Mouse (Mus musculus) hindbrain, embryonic 14.5 days (tissue): ENCODE results near the gene Abcg4. TPM values are rescaled to one million over a fixed set of nuclear protein-coding genes. Genes with fewer than 3 reads are reported as not detected.

Experiments used
- ATAC-seq: fragments of 200-750 bp; cut with Nextera tagmentation; 2 replicates; pipeline ENCODE4 v1.8.0; 2017; ENCODE audit warnings: moderate number of reproducible peaks, mild to moderate bottlenecking, moderate TSS enrichment, moderate library complexity; ENCODE audit not compliant: low FRiP score
- DNase-seq: peaks from one replicate; pipeline ENCODE4 v3.0.0-alpha.2; 2015; ENCODE audit warnings: low spot score
- H3K27ac ChIP-seq: fragments of 300-500 bp; sonication (generic); 2 replicates; pipeline ENCODE4 v1.5.1; 2014; ENCODE audit warnings: mild to moderate bottlenecking, moderate library complexity
- H3K27me3 ChIP-seq: fragments of 300-500 bp; sonication (generic); 2 replicates; pipeline ENCODE4 v1.6.1; 2014; ENCODE audit warnings: mild to moderate bottlenecking, low read length, mixed read lengths; ENCODE audit not compliant: control insufficient read depth, insufficient read depth
- H3K36me3 ChIP-seq: fragments of 300-500 bp; sonication (generic); replicated peaks from 2 replicates; pipeline ENCODE4 v1.6.1; 2014; ENCODE audit not compliant: control insufficient read depth, insufficient read depth
- H3K4me1 ChIP-seq: fragments of 300-500 bp; sonication (generic); replicated peaks from 2 replicates; pipeline ENCODE4 v1.6.1; 2014; ENCODE audit warnings: antibody characterized with exemption, low read length, mixed read lengths; ENCODE audit not compliant: control insufficient read depth, insufficient read depth
- H3K4me2 ChIP-seq: fragments of 300-500 bp; sonication (generic); replicated peaks from 2 replicates; pipeline ENCODE4 v1.6.1; 2014; ENCODE audit warnings: mild to moderate bottlenecking, moderate library complexity
- H3K4me3 ChIP-seq: fragments of 300-500 bp; sonication (generic); replicated peaks from 2 replicates; pipeline ENCODE4 v1.5.1; 2014; ENCODE audit warnings: mild to moderate bottlenecking, low read length
- H3K9ac ChIP-seq: fragments of 300-500 bp; sonication (generic); 2 replicates; pipeline ENCODE4 v1.6.1; 2014
- H3K9me3 ChIP-seq: fragments of 300-500 bp; sonication (generic); 2 replicates; pipeline ENCODE4 v1.6.1; 2016; ENCODE audit warnings: low read length; ENCODE audit not compliant: control insufficient read depth
- WGBS: fragments of 180-500 bp; shearing (Covaris S2); extraction: QIAGEN DNeasy Blood & Tissue Kit; methylation state at CpG from one replicate; pipeline ENCODE4 v1.1.7; 2014; 5-methylcytosine and 5-hydroxymethylcytosine counted together
- polyA plus RNA-seq: library from polyadenylated mRNA; unstranded; fragments of >200 nt; fragmentation: Nextera tagmentation; extraction: Ambion mirVana; gene quantifications from 2 replicates; pipeline ENCODE4 v1.2.1, GENCODE M21; 2014

The Abcg4 gene
- polyA plus RNA-seq, 1 experiment from 2014 or later: 21.7 TPM

GRCm38 (mm10) chr9:44319887-44320798 lies 31.7 kb upstream of the Abcg4 start, which contains the start of gene C2cd2l:
Gene C2cd2l (minus strand): TSS chr9:44320285.
- WGBS: under 1% methylated on average over 67 of the region's 67 CpGs
- peak within 1 kb of the TSS; percentile 93 for H3K4me2 ChIP-seq
- ATAC-seq: peak; percentile 98

DNA sequence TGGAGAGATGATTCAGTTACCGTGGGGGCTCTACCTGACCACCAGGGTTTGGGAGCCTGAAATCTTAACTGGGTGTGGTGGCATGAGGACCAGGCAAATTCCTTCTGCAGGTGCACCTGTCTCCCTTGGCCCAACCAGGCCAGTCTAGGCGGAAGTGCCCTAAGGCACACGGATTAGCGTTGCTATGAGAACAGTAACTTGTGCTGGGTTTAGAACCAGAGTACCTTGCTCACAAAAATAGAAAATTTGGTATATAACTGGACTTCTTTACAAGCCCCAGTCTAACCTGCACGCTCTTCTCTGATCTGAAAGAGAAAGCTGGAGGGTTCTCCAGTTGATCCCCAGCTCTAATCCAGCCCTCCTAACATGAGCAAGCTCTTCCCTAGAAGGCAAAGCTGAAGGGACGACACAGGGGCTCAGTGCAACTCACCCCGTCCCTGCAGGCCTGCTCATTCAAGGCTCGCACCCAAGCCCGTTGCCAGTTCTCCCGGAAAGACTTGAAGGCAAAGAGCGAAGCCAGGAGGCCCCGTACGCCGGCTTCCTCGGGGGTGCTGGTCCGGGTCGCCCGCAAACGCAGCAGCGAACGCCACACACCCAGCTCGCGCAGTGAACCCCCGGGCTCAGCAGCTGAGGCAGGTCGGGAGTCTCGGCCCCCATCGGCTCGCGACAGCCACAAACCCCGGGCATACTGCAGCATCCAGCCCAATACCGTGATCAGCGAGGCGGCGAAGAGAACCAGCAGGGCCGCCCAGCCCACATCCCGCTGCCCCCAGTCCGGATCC lies 30.9 kb upstream of the Abcg4 start:
- no peaks in the 10 kb centered on the region for H3K9me3 ChIP-seq
- H3K9ac ChIP-seq: peak overlapping the region; percentile 88
- ATAC-seq (0 out of 2 replicates have a peak, but pooled peaks have one; percentile 1), DNase-seq (no peak)
- no peaks in the 10 kb centered on the region for H3K27me3 ChIP-seq
- H3K4me2 ChIP-seq: peak overlapping the region; percentile 93
- WGBS: 3% methylated on average over 37 of the region's 37 CpGs
- peak overlapping the region; percentile 72 for H3K27ac ChIP-seq
- H3K36me3 ChIP-seq: peaks cover 23% of the 10 kb centered on the region
- peaks cover 36% of the 10 kb centered on the region for H3K4me1 ChIP-seq
- peak overlapping the region; percentile 73 for H3K4me3 ChIP-seq

More at GRCm38 (mm10) chr9:44319887-44320798, 31.7 kb upstream of the Abcg4 start, which contains the start of gene C2cd2l:
- Histone ChIP-seq H3K4me1 (peaks cover 36% of the 10 kb centered on the region), H3K36me3 (peaks cover 14% of the 10 kb centered on the region), H3K4me3 (peak within 1 kb of the TSS; percentile 73), H3K27ac (peak within 1 kb of the TSS; percentile 72), H3K9ac (peak within 1 kb of the TSS; percentile 88), H3K9me3 (no peaks in the 10 kb centered on the region), H3K27me3 (no peaks in the 10 kb centered on the region)
- DNase-seq: peak; percentile 96

DNA sequence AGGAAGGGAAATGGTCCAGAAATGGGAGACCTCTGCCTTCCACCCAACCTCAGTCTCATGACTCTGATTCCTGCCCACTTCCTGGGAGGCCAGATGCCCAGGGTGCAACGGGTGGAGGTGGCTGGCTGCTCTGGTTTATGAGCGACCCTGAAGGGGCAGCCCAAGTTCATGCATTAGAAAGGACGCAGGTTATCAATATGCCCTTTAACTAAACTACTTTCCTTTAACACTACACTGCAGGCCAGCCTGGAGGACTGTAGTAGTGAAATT lies 30.3 kb upstream of the Abcg4 start:
- ATAC-seq: no peak
- H3K27ac ChIP-seq: no peak overlapping the region
- DNase-seq: no peak
- H3K9ac ChIP-seq: peak overlapping the region; percentile 88
- 47% methylated on average over 3 of the region's 3 CpGs for WGBS
- peaks cover 28% of the 10 kb centered on the region for H3K36me3 ChIP-seq
- peak overlapping the region; percentile 93 for H3K4me2 ChIP-seq
- peaks cover 36% of the 10 kb centered on the region for H3K4me1 ChIP-seq
- no peaks in the 10 kb centered on the region for H3K27me3 ChIP-seq
- H3K4me3 ChIP-seq: peak overlapping the region; percentile 73
- no peaks in the 10 kb centered on the region for H3K9me3 ChIP-seq

- 68% methylated on average over 5 of the region's 5 CpGs for WGBS
- no peaks in the 10 kb centered on the region for H3K27me3 ChIP-seq
- H3K9me3 ChIP-seq: no peaks in the 10 kb centered on the region
- H3K4me3 ChIP-seq: peak overlapping the region; percentile 73
- H3K4me2 ChIP-seq: peak overlapping the region; percentile 93
- peaks cover 36% of the 10 kb centered on the region for H3K4me1 ChIP-seq
- H3K27ac ChIP-seq: no peak overlapping the region
- DNase-seq (no peak), ATAC-seq (no peak)
- peak overlapping the region; percentile 88 for H3K9ac ChIP-seq
- peaks cover 33% of the 10 kb centered on the region for H3K36me3 ChIP-seq
Observed at GRCm38 (mm10) chr9:44318076-44318825, 29.8 kb upstream of the Abcg4 start.

DNA sequence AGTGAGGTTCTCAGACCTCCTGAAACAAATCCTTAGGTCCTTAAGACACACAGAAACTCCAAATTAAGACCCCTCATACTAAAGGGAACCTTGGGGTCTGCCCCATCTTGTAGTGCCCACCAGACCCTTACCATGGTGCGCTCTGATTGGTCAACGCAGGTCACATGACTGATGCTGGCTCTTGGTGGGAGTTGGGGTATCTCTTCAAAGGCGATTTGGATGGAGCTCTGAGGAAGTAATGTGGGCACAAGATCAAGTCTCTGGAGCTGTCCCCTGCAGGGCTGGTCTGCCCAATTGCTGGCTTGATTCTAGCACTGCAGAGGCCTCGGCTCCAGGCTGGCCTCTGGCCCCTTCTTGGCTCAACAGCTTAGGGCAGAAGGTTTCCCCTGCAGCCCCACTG lies 29.0 kb upstream of the Abcg4 start:
- Histone ChIP-seq H3K4me3 (no peak overlapping the region), H3K4me2 (peak overlapping the region; percentile 93), H3K27ac (no peak overlapping the region), H3K36me3 (peaks cover 41% of the 10 kb centered on the region), H3K9ac (no peak overlapping the region), H3K27me3 (no peaks in the 10 kb centered on the region), H3K9me3 (no peaks in the 10 kb centered on the region), H3K4me1 (peaks cover 36% of the 10 kb centered on the region)
- WGBS: 68% methylated on average over 4 of the region's 4 CpGs
- DNase-seq: no peak
- ATAC-seq: no peak

DNA sequence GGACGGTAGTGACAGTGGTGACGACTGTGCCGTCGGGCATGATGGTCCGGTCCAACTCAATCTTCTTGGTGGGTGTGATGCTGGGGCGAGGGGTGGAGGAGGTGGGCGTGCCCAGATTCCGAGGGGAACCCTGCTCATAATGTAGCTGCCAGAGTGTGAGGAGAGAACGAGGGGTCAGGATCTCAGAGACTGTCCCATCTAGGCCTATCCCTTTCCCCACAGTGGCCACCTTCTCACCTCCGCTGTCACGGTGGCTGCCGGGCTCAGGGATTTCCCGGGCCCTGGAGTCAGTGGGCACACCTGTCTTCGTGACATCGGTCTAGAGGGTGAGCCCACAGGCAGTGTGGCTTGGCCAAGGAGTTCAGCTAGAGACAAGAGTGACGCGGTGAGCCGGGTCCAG lies 26.5 kb upstream of the Abcg4 start:
- Histone ChIP-seq H3K9ac (no peak overlapping the region), H3K9me3 (no peaks in the 10 kb centered on the region), H3K4me3 (no peak overlapping the region), H3K4me1 (peaks cover 27% of the 10 kb centered on the region), H3K27ac (no peak overlapping the region), H3K36me3 (peaks cover 59% of the 10 kb centered on the region), H3K27me3 (no peaks in the 10 kb centered on the region), H3K4me2 (no peak overlapping the region)
- WGBS: 92% methylated on average over 18 of the region's 18 CpGs
- DNase-seq: no peak
- ATAC-seq: no peak

- no peak overlapping the region for H3K4me3 ChIP-seq
- no peak overlapping the region for H3K4me2 ChIP-seq
- peaks cover 24% of the 10 kb centered on the region for H3K4me1 ChIP-seq
- ATAC-seq (no peak), DNase-seq (no peak)
- H3K9me3 ChIP-seq: no peaks in the 10 kb centered on the region
- no peak overlapping the region for H3K27ac ChIP-seq
- H3K27me3 ChIP-seq: no peaks in the 10 kb centered on the region
- H3K9ac ChIP-seq: no peak overlapping the region
- H3K36me3 ChIP-seq: peaks cover 59% of the 10 kb centered on the region
- WGBS: 57% methylated on average over 4 of the region's 4 CpGs
Observed at GRCm38 (mm10) chr9:44314257-44314547, 25.8 kb upstream of the Abcg4 start.

DNA sequence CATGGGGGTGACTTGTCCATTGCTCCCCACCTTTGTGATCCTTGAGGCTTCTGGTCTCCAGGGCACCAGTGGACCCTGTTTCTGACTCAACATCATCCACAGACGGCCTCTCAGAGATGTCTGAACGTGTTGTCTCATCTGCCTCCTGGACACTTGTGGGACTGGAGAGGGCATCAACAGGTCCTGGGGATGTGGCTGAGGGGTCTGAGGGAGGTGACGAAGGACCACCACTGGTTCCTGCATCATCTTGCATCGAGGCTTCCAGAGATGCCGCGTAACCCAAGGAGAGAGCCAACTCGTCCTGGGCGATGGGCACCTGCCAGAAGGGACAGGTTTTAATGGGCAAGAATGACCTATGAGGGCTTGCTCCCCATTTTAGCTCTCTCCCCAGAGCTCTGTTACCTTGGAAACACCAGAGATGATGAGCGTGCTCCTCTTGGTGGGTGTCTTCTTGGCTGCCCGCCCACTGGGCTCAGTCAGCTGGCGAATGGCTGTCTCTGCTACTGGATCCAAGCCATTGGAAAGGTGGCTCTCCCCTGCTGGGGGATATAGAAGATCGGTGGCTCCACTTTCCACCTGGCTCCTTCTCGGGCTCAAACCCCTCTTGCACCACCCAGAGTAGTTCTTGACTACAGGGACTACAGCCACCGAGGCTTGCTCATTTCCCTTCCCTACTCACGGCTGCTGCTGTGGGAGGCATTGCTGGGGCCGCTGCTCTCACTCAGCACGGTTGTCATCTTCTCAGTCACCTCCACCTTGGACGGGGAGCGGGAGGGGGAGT lies 25.3 kb upstream of the Abcg4 start:
- no peak overlapping the region for H3K9ac ChIP-seq
- DNase-seq (no peak), ATAC-seq (no peak)
- H3K4me3 ChIP-seq: no peak overlapping the region
- H3K9me3 ChIP-seq: no peaks in the 10 kb centered on the region
- peaks cover 59% of the 10 kb centered on the region for H3K36me3 ChIP-seq
- 69% methylated on average over 19 of the region's 19 CpGs for WGBS
- no peak overlapping the region for H3K27ac ChIP-seq
- H3K4me2 ChIP-seq: no peak overlapping the region
- peaks cover 19% of the 10 kb centered on the region for H3K4me1 ChIP-seq
- no peaks in the 10 kb centered on the region for H3K27me3 ChIP-seq
